Mouse (Mus musculus): ENCODE measurements around the gene Eif2s1. TPM values are rescaled to one million over a fixed set of nuclear protein-coding genes. Genes with fewer than 3 reads are reported as not detected.

Eif2s1 gene
- polyA plus RNA-seq (2014; fragmentation: Nextera tagmentation; extraction: Ambion mirVana) = 185 and 205 TPM in 2 replicates

DNA sequence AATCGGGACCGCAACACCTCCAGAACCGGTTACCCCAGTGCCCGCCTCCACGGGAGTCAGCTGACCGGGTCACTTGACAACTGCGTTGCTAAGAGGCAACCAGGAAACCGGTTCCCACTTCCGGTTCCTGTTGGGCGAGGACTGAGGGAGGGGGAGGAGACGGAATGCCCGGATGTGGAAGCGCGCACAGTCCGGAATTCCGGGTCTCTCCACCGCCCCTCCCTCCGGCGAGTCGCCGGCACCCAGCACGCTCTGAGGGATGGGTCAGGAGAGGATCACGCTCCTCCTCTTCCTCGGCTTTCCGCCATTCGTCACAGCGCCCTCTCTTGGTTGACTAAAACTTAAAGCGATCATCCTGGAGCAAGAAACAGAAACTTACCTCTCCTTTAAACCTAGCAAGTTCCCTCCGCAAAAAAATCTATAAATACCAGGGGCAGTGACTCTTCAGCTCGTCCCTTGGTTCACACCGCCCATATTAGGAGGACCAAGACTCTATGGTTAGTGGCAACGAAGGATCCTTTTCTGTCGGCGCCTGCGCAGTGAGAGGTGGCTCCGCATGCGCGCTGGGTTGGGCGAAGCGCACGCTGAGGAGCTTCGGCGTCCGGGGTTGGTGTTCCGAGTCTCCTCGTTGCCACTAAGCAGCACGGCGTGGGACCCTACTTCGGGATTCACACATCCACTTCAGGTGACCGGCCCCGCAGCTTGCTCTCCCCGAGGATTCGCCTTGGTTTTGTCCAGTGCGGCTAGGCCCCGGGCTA, at the start of gene Eif2s1, which contains the start of gene Atp6v1d:
Gene Eif2s1 (plus strand): TSS at position 324 of the 758 bp plus-strand sequence.
Gene Atp6v1d (minus strand): TSS at position 143 of the 758 bp plus-strand sequence.
- under 1% methylated on average over 55 of the region's 55 CpGs for WGBS (ENCODE audit: insufficient replicate concordance)
- H3K27ac ChIP-seq (ENCODE audit: low read depth, low read length) = peak within 1 kb of the TSS; percentile 91

GRCm38 (mm10) chr12:78814437-78814836, 47.2 kb upstream of the Eif2s1 start:
- Histone ChIP-seq H3K27me3 (ENCODE audit: control insufficient read depth, insufficient read depth, low read length) (no peaks in the 10 kb centered on the region), H3K9me3 (replicated peaks; ENCODE audit: control insufficient read depth, low read length) (no peaks in the 10 kb centered on the region), H3K36me3 (ENCODE audit: control insufficient read depth, insufficient read depth, low read length) (0 out of 2 replicates have a peak, but pooled peaks cover 3% of the 10 kb centered on the region), H3K4me3 (ENCODE audit: low read depth, low read length) (no peak overlapping the region), H3K27ac (ENCODE audit: low read depth, low read length) (no peak overlapping the region), H3K4me1 (ENCODE audit: control insufficient read depth, insufficient read depth, low read length) (no peaks in the 10 kb centered on the region), H3K9ac (ENCODE audit: low read depth, low read length) (no peak overlapping the region), H3K4me2 (no peak overlapping the region)
- no peak for ATAC-seq (replicated peaks; ENCODE audit: insufficient number of reproducible peaks, low FRiP score, low TSS enrichment)

More for the DNA sequence above, at the start of gene Eif2s1, which contains the start of gene Atp6v1d:
- Histone ChIP-seq H3K9me3 (replicated peaks; ENCODE audit: control insufficient read depth, low read length) (no peaks in the 10 kb centered on the region), H3K4me3 (ENCODE audit: low read depth, low read length) (peak within 1 kb of the TSS; percentile 90), H3K4me2 (peak within 1 kb of the TSS; percentile 77), H3K27me3 (ENCODE audit: control insufficient read depth, insufficient read depth, low read length) (no peaks in the 10 kb centered on the region), H3K9ac (ENCODE audit: low read depth, low read length) (peak within 1 kb of the TSS; percentile 95), H3K4me1 (ENCODE audit: control insufficient read depth, insufficient read depth, low read length) (peaks cover 17% of the 10 kb centered on the region), H3K36me3 (ENCODE audit: control insufficient read depth, insufficient read depth, low read length) (0 out of 2 replicates have a peak, but pooled peaks cover 2% of the 10 kb centered on the region)
- peak; percentile 100 for ATAC-seq (replicated peaks; ENCODE audit: insufficient number of reproducible peaks, low FRiP score, low TSS enrichment)

DNA sequence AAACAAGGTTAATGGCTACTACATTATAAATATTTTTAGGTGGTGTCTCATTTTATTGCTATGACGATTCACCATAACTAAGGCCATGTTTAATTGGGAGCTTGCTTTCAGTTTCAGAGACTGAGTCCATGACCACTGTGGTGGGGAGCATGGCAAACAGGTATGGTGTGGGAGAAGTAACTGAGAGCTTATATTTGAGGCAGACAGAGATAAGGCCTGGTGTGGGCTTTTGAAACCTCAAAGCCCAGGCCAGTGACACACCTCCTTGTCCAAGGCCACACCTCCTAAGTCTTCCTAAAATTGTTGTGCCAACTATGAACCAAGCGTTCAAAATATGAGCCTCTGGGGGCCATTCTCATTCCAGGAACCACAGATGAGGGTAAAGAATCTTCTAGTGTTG, 27.1 kb upstream of the Eif2s1 start:
- Histone ChIP-seq H3K4me3 (ENCODE audit: low read depth, low read length) (no peak overlapping the region), H3K27ac (ENCODE audit: low read depth, low read length) (no peak overlapping the region), H3K27me3 (ENCODE audit: control insufficient read depth, insufficient read depth, low read length) (no peaks in the 10 kb centered on the region), H3K9me3 (replicated peaks; ENCODE audit: control insufficient read depth, low read length) (no peaks in the 10 kb centered on the region), H3K4me1 (ENCODE audit: control insufficient read depth, insufficient read depth, low read length) (no peaks in the 10 kb centered on the region), H3K4me2 (no peak overlapping the region), H3K9ac (ENCODE audit: low read depth, low read length) (no peak overlapping the region), H3K36me3 (ENCODE audit: control insufficient read depth, insufficient read depth, low read length) (peaks cover 15% of the 10 kb centered on the region)
- 88% methylated on average over 2 of the region's 2 CpGs for WGBS (ENCODE audit: insufficient replicate concordance)
- no peak for ATAC-seq (replicated peaks; ENCODE audit: insufficient number of reproducible peaks, low FRiP score, low TSS enrichment)

DNA sequence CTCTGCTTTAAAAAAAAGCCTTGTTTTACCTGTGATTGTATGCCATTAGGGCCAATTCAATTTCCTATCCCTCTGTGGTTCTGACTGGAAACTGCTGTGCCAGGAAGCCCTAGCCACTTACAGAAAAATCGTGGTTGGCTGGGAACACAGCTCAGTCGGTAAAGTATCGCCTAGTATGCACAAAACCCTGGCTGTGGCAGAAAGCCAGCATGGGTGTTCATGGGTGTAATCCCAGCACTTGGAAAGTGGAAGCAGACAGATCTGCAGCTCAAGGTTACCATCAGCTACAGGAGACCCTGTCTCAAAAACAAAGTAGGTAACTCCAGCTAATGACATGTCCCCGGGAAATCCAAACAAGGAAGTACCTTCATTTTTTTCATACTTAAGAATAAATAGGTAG, 21.7 kb upstream of the Eif2s1 start:
- H3K4me3 ChIP-seq (ENCODE audit: low read depth, low read length) = no peak overlapping the region
- peaks cover 16% of the 10 kb centered on the region for H3K36me3 ChIP-seq (ENCODE audit: control insufficient read depth, insufficient read depth, low read length)
- H3K9ac ChIP-seq (ENCODE audit: low read depth, low read length) = no peak overlapping the region
- no peak overlapping the region for H3K27ac ChIP-seq (ENCODE audit: low read depth, low read length)
- 87% methylated on average over 4 of the region's 4 CpGs for WGBS (ENCODE audit: insufficient replicate concordance)
- H3K27me3 ChIP-seq (ENCODE audit: control insufficient read depth, insufficient read depth, low read length) = no peaks in the 10 kb centered on the region
- ATAC-seq (replicated peaks; ENCODE audit: insufficient number of reproducible peaks, low FRiP score, low TSS enrichment) = no peak
- H3K4me2 ChIP-seq = no peak overlapping the region
- no peaks in the 10 kb centered on the region for H3K4me1 ChIP-seq (ENCODE audit: control insufficient read depth, insufficient read depth, low read length)
- no peaks in the 10 kb centered on the region for H3K9me3 ChIP-seq (replicated peaks; ENCODE audit: control insufficient read depth, low read length)

DNA sequence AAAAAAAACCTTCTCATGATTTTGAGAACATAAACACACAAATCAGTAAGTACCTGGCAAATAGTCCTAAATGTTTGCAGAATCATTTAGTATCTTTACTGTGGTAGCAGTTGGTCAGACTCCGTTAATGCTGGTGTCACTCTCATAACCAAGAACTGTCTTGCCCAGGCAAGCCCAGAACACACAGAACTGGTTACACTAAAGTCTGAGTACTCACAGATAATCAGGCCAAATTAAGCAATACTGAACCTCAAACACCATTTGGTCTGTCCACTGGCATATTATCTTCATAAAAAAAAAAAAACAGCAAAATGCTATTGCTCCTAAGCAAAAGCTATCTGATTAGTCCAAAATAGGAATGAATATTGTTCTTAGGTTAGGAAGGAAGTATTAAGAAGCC, 19.2 kb upstream of the Eif2s1 start:
- H3K4me3 ChIP-seq (ENCODE audit: low read depth, low read length) = no peak overlapping the region
- no peak for ATAC-seq (replicated peaks; ENCODE audit: insufficient number of reproducible peaks, low FRiP score, low TSS enrichment)
- H3K27me3 ChIP-seq (ENCODE audit: control insufficient read depth, insufficient read depth, low read length) = no peaks in the 10 kb centered on the region
- H3K9me3 ChIP-seq (replicated peaks; ENCODE audit: control insufficient read depth, low read length) = no peaks in the 10 kb centered on the region
- 90% methylated on average over 1 of the region's 1 CpGs for WGBS (ENCODE audit: insufficient replicate concordance)
- H3K9ac ChIP-seq (ENCODE audit: low read depth, low read length) = no peak overlapping the region
- H3K4me1 ChIP-seq (ENCODE audit: control insufficient read depth, insufficient read depth, low read length) = no peaks in the 10 kb centered on the region
- H3K27ac ChIP-seq (ENCODE audit: low read depth, low read length) = no peak overlapping the region
- H3K4me2 ChIP-seq = no peak overlapping the region
- H3K36me3 ChIP-seq (ENCODE audit: control insufficient read depth, insufficient read depth, low read length) = peaks cover 11% of the 10 kb centered on the region

- H3K27me3 ChIP-seq (ENCODE audit: control insufficient read depth, insufficient read depth, low read length) = no peaks in the 10 kb centered on the region
- H3K36me3 ChIP-seq (ENCODE audit: control insufficient read depth, insufficient read depth, low read length) = peaks cover 11% of the 10 kb centered on the region
- ATAC-seq (replicated peaks; ENCODE audit: insufficient number of reproducible peaks, low FRiP score, low TSS enrichment) = no peak
- no peaks in the 10 kb centered on the region for H3K4me1 ChIP-seq (ENCODE audit: control insufficient read depth, insufficient read depth, low read length)
- no peak overlapping the region for H3K4me2 ChIP-seq
- H3K27ac ChIP-seq (ENCODE audit: low read depth, low read length) = no peak overlapping the region
- H3K4me3 ChIP-seq (ENCODE audit: low read depth, low read length) = no peak overlapping the region
- WGBS (ENCODE audit: insufficient replicate concordance) = 90% methylated on average over 4 of the region's 4 CpGs
- H3K9ac ChIP-seq (ENCODE audit: low read depth, low read length) = no peak overlapping the region
- no peaks in the 10 kb centered on the region for H3K9me3 ChIP-seq (replicated peaks; ENCODE audit: control insufficient read depth, low read length)
Measured at GRCm38 (mm10) chr12:78848246-78848645, 13.4 kb upstream of the Eif2s1 start.

- no peak for ATAC-seq (replicated peaks; ENCODE audit: insufficient number of reproducible peaks, low FRiP score, low TSS enrichment)
- peak overlapping the region; percentile 77 for H3K4me2 ChIP-seq
- peak overlapping the region; percentile 36; the same call in 1 of the 2 replicates for H3K27ac ChIP-seq (ENCODE audit: low read depth, low read length)
- H3K27me3 ChIP-seq (ENCODE audit: control insufficient read depth, insufficient read depth, low read length) = no peaks in the 10 kb centered on the region
- H3K4me3 ChIP-seq (ENCODE audit: low read depth, low read length) = peak overlapping the region; percentile 90
- H3K36me3 ChIP-seq (ENCODE audit: control insufficient read depth, insufficient read depth, low read length) = 0 out of 2 replicates have a peak, but pooled peaks cover 2% of the 10 kb centered on the region
- under 1% methylated on average over 30 of the region's 30 CpGs for WGBS (ENCODE audit: insufficient replicate concordance)
- no peaks in the 10 kb centered on the region for H3K9me3 ChIP-seq (replicated peaks; ENCODE audit: control insufficient read depth, low read length)
- H3K4me1 ChIP-seq (ENCODE audit: control insufficient read depth, insufficient read depth, low read length) = peaks cover 17% of the 10 kb centered on the region
- H3K9ac ChIP-seq (ENCODE audit: low read depth, low read length) = peak overlapping the region; percentile 70
Measured at GRCm38 (mm10) chr12:78860921-78861495, 611 bp upstream of the Eif2s1 start.

- H3K4me3 ChIP-seq (ENCODE audit: low read depth, low read length) = peak overlapping the region; percentile 90
- H3K36me3 ChIP-seq (ENCODE audit: control insufficient read depth, insufficient read depth, low read length) = 0 out of 2 replicates have a peak, but pooled peaks cover 2% of the 10 kb centered on the region
- peak overlapping the region; percentile 91 for H3K27ac ChIP-seq (ENCODE audit: low read depth, low read length)
- peak overlapping the region; percentile 95 for H3K9ac ChIP-seq (ENCODE audit: low read depth, low read length)
- peaks cover 17% of the 10 kb centered on the region for H3K4me1 ChIP-seq (ENCODE audit: control insufficient read depth, insufficient read depth, low read length)
- peak overlapping the region; percentile 77 for H3K4me2 ChIP-seq
- H3K27me3 ChIP-seq (ENCODE audit: control insufficient read depth, insufficient read depth, low read length) = no peaks in the 10 kb centered on the region
- WGBS (ENCODE audit: insufficient replicate concordance) = under 1% methylated on average over 22 of the region's 22 CpGs
- no peaks in the 10 kb centered on the region for H3K9me3 ChIP-seq (replicated peaks; ENCODE audit: control insufficient read depth, low read length)
- peak; percentile 55 for ATAC-seq (replicated peaks; ENCODE audit: insufficient number of reproducible peaks, low FRiP score, low TSS enrichment)
Measured at GRCm38 (mm10) chr12:78862254-78862730, 673 bp downstream of the Eif2s1 start.
